Mouse (Mus musculus) stomach, embryonic 16.5 days (tissue): ENCODE data around the gene AI661453. TPM values are rescaled to one million over a fixed set of nuclear protein-coding genes. Genes with fewer than 3 reads are reported as not detected.
"Not testable (repeated sequence)": the region's sequence is repeated elsewhere in the genome, so short reads cannot be mapped to it uniquely, and the experiment has no call there.

Experiments used
- ATAC-seq: fragments of 200-750 bp; cut with Nextera tagmentation; 2 replicates; pipeline ENCODE4 v1.8.0; 2017; ENCODE audit warnings: moderate number of reproducible peaks, moderate TSS enrichment; ENCODE audit not compliant: insufficient read depth, low FRiP score
- H3K27ac ChIP-seq: fragments of 300-500 bp; sonication (generic); 2 replicates; pipeline ENCODE4 v1.5.1; 2014; ENCODE audit warnings: low read length
- H3K27me3 ChIP-seq: fragments of 300-500 bp; sonication (generic); 2 replicates; pipeline ENCODE4 v1.6.1; 2014; ENCODE audit warnings: low read length, control low read depth, mixed read lengths; ENCODE audit not compliant: control insufficient read depth, insufficient read depth
- H3K36me3 ChIP-seq: fragments of 300-500 bp; sonication (generic); 2 replicates; pipeline ENCODE4 v1.6.1; 2014; ENCODE audit warnings: low read length; ENCODE audit not compliant: control insufficient read depth, insufficient read depth
- H3K4me1 ChIP-seq: fragments of 300-500 bp; sonication (generic); 2 replicates; pipeline ENCODE4 v1.6.1; 2014; ENCODE audit warnings: low read length, control low read depth, mixed read lengths; ENCODE audit not compliant: control insufficient read depth, insufficient read depth
- H3K4me2 ChIP-seq: fragments of 300-500 bp; sonication (generic); 2 replicates; pipeline ENCODE4 v1.6.1; 2014; ENCODE audit warnings: low read depth, low read length, mixed read lengths
- H3K4me3 ChIP-seq: fragments of 300-500 bp; sonication (generic); replicated peaks from 2 replicates; pipeline ENCODE4 v1.5.1; 2014; ENCODE audit warnings: mild to moderate bottlenecking, low read length
- H3K9ac ChIP-seq: fragments of 300-500 bp; sonication (generic); 2 replicates; pipeline ENCODE4 v1.6.1; 2014; ENCODE audit warnings: low read length
- H3K9me3 ChIP-seq: fragments of 300-500 bp; sonication (generic); replicated peaks from 2 replicates; pipeline ENCODE4 v1.6.1; 2016; ENCODE audit warnings: low read length, control low read depth; ENCODE audit not compliant: control insufficient read depth
- WGBS: fragments of 180-500 bp; shearing (Covaris S2); extraction: QIAGEN DNeasy Blood & Tissue Kit; methylation state at CpG from one replicate; pipeline ENCODE4 v1.1.7; 2014; 5-methylcytosine and 5-hydroxymethylcytosine counted together
- polyA plus RNA-seq: library from polyadenylated mRNA; unstranded; fragments of >200 nt; fragmentation: Nextera tagmentation; extraction: Ambion mirVana; gene quantifications from 2 replicates; pipeline ENCODE4 v1.2.1, GENCODE M21; 2015

The AI661453 gene
- polyA plus RNA-seq, 1 experiment from 2014 or later: 5.1 TPM

DNA sequence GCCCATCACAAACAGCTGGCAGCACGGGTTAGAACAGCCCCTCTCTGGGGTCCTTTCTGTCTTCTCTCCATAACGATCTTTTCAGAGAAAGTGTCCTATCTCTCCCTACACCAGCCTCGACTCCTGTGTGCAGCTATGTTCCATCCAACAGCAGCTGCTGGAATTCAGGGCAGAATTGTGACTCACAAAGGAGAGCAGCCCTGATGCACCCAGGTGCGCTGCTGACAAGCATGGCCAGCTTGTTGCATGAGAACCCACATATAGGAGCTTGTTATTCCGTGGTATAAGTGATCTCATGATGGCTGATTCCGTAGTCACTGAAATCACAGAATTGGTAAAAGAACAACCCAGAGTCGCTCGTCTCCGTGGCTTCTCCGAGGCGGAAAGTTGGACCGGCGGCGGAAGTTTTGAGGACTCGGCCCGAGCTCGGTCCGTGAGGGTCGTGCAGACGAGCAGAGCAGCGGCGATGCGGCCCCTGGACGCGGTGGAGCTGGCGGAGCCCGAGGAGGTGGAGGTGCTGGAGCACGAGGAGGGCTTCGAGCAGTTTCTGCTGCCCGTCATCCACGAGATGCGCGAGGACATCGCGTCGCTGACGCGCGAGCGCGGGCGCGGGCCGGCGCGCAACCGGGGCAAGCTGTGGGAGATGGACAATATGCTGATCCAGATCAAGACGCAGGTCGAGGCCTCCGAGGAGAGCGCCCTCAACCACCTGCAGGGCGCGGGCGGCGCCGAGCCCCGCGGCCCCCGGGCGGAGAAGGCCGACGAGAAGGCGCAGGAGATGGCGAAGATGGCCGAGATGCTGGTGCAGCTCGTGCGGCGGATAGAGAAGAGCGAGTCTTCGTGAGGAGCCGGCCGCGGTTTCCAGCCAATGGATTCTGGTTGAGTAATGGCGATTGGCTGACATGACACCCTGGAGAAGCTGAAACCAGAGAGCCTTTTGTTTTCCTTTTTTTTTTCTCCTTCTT is 26.2 kb upstream of the AI661453 start:
- not testable (repeated sequence) for H3K27ac ChIP-seq, H3K9me3 ChIP-seq, H3K4me1 ChIP-seq, H3K36me3 ChIP-seq
- H3K27me3 ChIP-seq: peaks cover 14% of the 10 kb centered on the region
- 4% methylated on average over 74 of the region's 74 CpGs for WGBS
- H3K4me2 ChIP-seq: peak overlapping the region; percentile 59
- H3K9ac ChIP-seq: peak overlapping the region; percentile 31; the same call in 1 of the 2 replicates
- H3K4me3 ChIP-seq: peak overlapping the region; percentile 38
- ATAC-seq: peak; percentile 17; the same call in 1 of the 2 replicates

DNA sequence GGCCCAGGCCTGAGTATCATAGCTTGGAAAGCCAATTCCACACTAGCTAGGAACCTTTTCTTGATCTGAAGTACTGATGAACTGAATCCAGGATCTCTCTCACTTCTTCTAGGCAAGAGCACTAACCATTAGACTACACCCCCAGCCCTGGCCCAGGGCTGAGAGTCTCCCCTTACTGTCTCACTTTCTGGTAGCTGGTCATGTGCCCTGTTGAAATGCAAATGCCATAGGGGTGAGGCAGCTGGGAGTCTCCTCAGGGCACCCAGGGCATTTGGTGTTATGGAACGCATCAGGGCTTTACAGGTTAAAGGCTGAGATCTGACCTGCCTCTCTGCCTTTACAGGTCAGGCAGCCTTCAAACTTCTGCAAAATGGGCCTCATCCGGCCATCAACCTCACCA is 16.2 kb upstream of the AI661453 start:
- Histone ChIP-seq H3K9me3 (no peaks in the 10 kb centered on the region), H3K36me3 (no peaks in the 10 kb centered on the region), H3K27me3 (no peaks in the 10 kb centered on the region), H3K4me2 (no peak overlapping the region), H3K4me1 (no peaks in the 10 kb centered on the region), H3K9ac (no peak overlapping the region), H3K4me3 (no peak overlapping the region), H3K27ac (no peak overlapping the region; the same call in 1 of the 2 replicates)
- ATAC-seq: no peak
- 71% methylated on average over 2 of the region's 2 CpGs for WGBS

DNA sequence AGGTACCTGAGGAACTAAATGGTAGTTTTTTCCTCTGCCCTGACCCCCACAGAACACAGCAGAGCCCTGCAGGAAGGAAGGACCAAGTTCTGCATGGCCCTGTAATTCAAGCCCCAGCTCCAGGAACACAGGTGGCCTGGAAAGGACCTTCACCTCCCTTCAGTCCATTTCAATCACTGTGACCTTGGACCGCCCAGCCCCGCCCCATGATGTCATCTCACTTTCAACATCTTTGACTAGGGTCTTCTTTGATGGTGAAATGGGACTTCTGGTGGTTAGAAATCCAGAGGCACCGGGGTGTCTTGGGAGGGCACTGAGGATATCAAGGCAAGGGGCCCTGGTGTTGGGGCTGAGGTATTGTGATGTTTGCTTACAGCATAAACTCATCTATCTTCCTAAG is 14.8 kb upstream of the AI661453 start:
- WGBS: 76% methylated on average over 3 of the region's 3 CpGs
- no peak for ATAC-seq

DNA sequence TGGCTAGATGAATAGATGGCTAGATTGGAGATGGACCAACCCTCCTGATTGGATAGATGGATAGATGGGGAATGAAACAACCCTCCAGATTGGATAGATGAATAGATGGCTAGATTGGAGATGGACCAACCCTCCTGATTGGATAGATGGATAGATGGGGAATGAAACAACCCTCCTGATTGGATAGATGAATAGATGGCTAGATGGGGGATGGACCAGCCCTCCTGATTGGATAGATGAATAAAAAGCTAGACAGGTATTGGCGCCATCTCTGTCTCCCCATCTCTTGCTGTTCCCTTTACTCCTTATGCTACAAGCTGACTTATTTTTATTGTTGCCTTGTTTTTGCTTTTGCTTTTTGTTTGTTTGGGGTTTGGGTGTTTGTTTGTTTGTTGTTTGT is 13.8 kb upstream of the AI661453 start:
- not testable (repeated sequence) for H3K27ac ChIP-seq, H3K27me3 ChIP-seq, H3K4me3 ChIP-seq, H3K9ac ChIP-seq, H3K9me3 ChIP-seq, H3K36me3 ChIP-seq, H3K4me2 ChIP-seq, H3K4me1 ChIP-seq, ATAC-seq
- WGBS: 96% methylated on average over 1 of the region's 1 CpGs

More for the DNA sequence above, 14.8 kb upstream of the AI661453 start:
- no peaks in the 10 kb centered on the region for H3K36me3 ChIP-seq
- H3K4me2 ChIP-seq: no peak overlapping the region
- H3K9ac ChIP-seq: no peak overlapping the region
- H3K27me3 ChIP-seq: no peaks in the 10 kb centered on the region
- H3K27ac ChIP-seq: no peak overlapping the region
- H3K9me3 ChIP-seq: no peaks in the 10 kb centered on the region
- no peaks in the 10 kb centered on the region for H3K4me1 ChIP-seq
- no peak overlapping the region for H3K4me3 ChIP-seq

DNA sequence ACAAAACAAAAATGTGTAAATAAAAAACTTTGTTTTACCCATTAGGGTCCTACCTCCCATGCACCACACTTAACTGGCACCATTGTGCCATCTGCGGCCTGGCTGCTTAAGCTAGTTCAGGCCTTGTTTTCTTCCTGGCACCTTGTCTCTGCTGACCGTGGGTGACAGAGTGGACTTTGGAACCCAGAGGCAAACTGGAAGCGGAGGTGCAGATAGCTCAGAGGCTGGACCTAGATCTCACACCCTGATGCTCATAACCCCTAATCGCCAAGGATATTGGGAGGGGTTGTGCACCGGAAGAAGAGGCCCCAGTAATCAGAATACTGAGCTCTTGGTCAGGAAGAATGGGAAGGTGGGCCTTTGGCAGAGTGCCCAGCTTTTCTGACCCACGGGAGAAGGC is 12.2 kb upstream of the AI661453 start:
- peak; percentile 62; the same call in 1 of the 2 replicates for ATAC-seq
- peak overlapping the region; percentile 21; the same call in 1 of the 2 replicates for H3K27ac ChIP-seq

GRCm38 (mm10) chr17:47427316-47427715 is 9.1 kb upstream of the AI661453 start:
- no peak overlapping the region for H3K27ac ChIP-seq
- H3K27me3 ChIP-seq: no peaks in the 10 kb centered on the region
- H3K36me3 ChIP-seq: no peaks in the 10 kb centered on the region
- no peaks in the 10 kb centered on the region for H3K9me3 ChIP-seq
- WGBS: 72% methylated on average over 6 of the region's 6 CpGs
- no peak overlapping the region for H3K4me3 ChIP-seq
- ATAC-seq: no peak
- peaks cover 5% of the 10 kb centered on the region; the same call in 1 of the 2 replicates for H3K4me1 ChIP-seq
- no peak overlapping the region for H3K9ac ChIP-seq
- no peak overlapping the region for H3K4me2 ChIP-seq

More for the DNA sequence above, 12.2 kb upstream of the AI661453 start:
- Histone ChIP-seq H3K9ac (no peak overlapping the region), H3K4me1 (peaks cover 5% of the 10 kb centered on the region; the same call in 1 of the 2 replicates), H3K4me2 (no peak overlapping the region), H3K36me3 (no peaks in the 10 kb centered on the region), H3K27me3 (no peaks in the 10 kb centered on the region), H3K4me3 (no peak overlapping the region), H3K9me3 (no peaks in the 10 kb centered on the region)
- 58% methylated on average over 6 of the region's 6 CpGs for WGBS

DNA sequence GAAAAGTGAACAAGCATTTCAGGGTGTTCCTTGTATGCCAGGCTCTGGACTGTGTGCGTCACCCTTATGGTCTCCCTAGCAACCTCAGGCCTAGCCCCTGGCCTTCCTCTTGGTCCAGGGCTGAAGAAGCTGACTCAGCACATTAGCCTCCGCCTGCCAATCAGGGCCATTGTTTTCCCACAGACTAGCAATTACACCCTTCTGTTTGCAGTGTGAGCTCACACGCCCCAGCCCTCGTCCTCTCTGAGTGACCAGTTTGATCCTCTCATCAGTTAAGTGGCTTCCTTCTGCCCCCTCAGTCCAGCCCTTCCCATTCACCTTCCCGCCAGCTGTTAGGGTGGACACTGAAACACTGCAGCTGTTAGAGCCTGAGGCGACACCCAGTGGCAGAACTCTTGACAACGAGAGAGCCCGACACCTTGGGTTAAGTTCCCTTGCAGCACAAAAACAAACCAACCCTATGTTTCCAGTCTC is 7.5 kb upstream of the AI661453 start:
- H3K27ac ChIP-seq: no peak overlapping the region
- ATAC-seq: peak; percentile 78
- H3K9me3 ChIP-seq: no peaks in the 10 kb centered on the region
- WGBS: 9% methylated on average over 8 of the region's 8 CpGs
- no peaks in the 10 kb centered on the region for H3K36me3 ChIP-seq
- H3K27me3 ChIP-seq: no peaks in the 10 kb centered on the region
- H3K9ac ChIP-seq: 0 out of 2 replicates have a peak overlapping the region, but pooled peaks have one; percentile 11
- H3K4me1 ChIP-seq: peaks cover 5% of the 10 kb centered on the region; the same call in 1 of the 2 replicates
- 0 out of 2 replicates have a peak overlapping the region, but pooled peaks have one; percentile 21 for H3K4me2 ChIP-seq
- H3K4me3 ChIP-seq: no peak overlapping the region

DNA sequence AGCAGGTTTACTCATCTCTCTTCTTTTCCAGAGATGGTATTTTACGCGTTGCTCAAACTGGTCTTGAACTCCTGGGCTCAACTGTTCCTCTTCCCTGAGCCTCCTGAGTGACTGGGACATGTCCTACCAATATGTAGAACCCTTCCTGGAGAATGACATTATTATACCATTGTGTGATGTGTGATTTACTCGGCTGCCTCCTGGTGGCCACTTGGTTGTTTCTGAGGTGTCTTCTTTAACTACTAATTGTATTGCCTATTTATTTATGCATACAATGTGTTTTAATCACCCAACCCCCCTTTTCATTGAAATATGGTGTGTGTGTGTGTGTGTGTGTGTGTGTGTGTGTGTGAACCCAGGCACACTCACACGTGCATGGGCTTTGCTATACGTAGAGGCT is 5.6 kb upstream of the AI661453 start:
- Histone ChIP-seq H3K9me3 (no peaks in the 10 kb centered on the region), H3K27ac (no peak overlapping the region), H3K27me3 (no peaks in the 10 kb centered on the region), H3K4me2 (no peak overlapping the region), H3K4me1 (peaks cover 5% of the 10 kb centered on the region; the same call in 1 of the 2 replicates), H3K36me3 (no peaks in the 10 kb centered on the region), H3K4me3 (no peak overlapping the region), H3K9ac (no peak overlapping the region)
- 64% methylated on average over 5 of the region's 5 CpGs for WGBS
- no peak for ATAC-seq

DNA sequence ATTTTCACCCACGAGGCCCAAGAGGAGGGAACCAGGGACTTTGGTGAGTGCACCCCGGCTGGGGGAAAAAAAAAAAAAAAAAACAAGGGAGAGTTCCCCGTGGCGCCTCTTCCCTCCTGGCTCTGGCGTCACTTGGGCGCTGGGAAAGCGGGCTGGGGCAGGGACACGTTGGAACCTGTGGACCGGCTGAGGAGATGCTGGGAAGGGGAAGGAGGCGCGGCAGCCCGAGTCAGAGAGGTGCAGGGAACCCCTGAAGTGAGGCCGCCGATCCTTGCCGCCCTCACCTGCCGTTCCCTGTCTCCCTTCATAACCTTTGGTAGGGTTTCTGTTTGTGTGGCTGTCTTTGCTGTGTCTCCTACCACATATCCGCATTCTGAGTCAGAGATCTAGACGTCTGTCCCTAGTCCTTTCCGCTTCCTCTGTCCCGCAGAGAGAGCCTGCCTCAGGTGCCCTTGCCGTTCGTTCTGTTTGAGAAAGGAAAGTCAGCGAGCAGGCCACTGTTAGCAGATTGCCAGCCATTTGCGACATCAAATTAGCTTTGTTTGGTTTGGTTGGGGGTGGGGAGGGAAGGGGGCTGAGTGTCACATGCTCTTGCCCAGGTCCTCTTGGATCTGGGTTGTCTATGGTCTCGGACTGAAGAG is 612 bp downstream of the AI661453 start, which contains the start of gene 1700001C19Rik:
1700001C19Rik (minus strand) TSS at position 470 of the 641 bp plus-strand sequence.
- WGBS: 4% methylated on average over 23 of the region's 25 CpGs
- Histone ChIP-seq H3K27ac (peak within 1 kb of the TSS; percentile 88), H3K9ac (peak within 1 kb of the TSS; percentile 80), H3K9me3 (no peaks in the 10 kb centered on the region), H3K4me2 (peak within 1 kb of the TSS; percentile 62), H3K36me3 (no peaks in the 10 kb centered on the region), H3K27me3 (0 out of 2 replicates have a peak, but pooled peaks cover 7% of the 10 kb centered on the region), H3K4me1 (peaks cover 28% of the 10 kb centered on the region), H3K4me3 (peak within 1 kb of the TSS; percentile 54)
- ATAC-seq: no peak
